Mouse (Mus musculus): ENCODE results near the gene Armt1. TPM values are rescaled to one million over a fixed set of nuclear protein-coding genes. Genes with fewer than 3 reads are reported as not detected.

The Armt1 gene
- polyA plus RNA-seq, 1 experiment = 9.1 TPM

DNA sequence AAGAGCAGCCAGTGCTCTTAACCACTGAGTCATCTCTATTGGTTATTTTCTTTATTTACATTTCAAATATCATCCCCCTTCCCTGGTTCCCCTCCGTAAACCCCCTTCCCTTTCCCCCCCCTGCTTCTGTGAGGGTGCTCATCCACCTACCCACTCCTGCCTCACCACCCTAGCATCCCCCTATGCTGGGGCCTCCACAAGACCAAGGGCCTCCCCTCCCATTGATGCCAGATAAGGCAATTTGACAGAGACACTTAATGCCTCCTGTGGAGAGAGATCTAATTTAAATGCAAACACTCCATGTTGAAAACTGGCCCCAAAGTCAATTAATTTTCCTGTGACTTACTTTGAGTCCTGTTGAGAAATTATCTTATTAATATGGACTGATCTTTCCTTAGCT lies 59.8 kb downstream of the Armt1 start:
- H3K36me3 ChIP-seq (ENCODE audit: control insufficient read depth, insufficient read depth, low read length) = no peaks in the 10 kb centered on the region
- H3K27me3 ChIP-seq (replicated peaks; ENCODE audit: control insufficient read depth, insufficient read depth, low read length) = no peaks in the 10 kb centered on the region
- H3K4me3 ChIP-seq (ENCODE audit: insufficient read depth, low read depth, low read length) = no peak overlapping the region
- H3K27ac ChIP-seq (ENCODE audit: insufficient read depth, low read depth, low read length) = no peak overlapping the region
- 95% methylated on average over 1 of the region's 1 CpGs for WGBS
- TF ChIP-seq CTCF (conservative IDR thresholded peaks at IDR 0.05; ENCODE audit: insufficient read depth, insufficient read length, low read depth, low read length) = no peak
- no peak for TF ChIP-seq POLR2A (IDR thresholded peaks at IDR 0.05; ENCODE audit: low read depth, low read length)
- no peak for DNase-seq
- peaks cover 4% of the 10 kb centered on the region; the same call in 1 of the 2 replicates for H3K4me1 ChIP-seq (ENCODE audit: control insufficient read depth, insufficient read depth, low read length)

DNA sequence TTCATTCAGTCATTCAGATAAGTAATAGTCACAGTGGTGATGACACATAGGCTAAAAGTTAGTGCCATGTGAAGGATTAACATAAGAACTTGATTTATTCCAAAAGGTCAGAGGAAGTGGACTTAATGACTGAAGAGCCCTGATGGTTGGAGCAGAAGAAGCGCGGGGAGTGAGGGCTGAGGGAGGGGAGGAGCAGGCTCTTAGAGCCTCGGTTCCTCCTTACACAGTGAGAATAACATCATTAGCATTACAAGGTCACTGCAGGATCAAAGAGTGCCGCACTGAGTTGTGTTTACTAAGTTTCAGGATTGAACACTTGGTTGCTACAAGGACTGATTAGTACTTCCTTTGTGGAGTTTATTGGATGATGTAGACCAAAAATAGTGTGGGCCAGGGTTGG lies 60.6 kb downstream of the Armt1 start:
- 28% methylated on average over 4 of the region's 4 CpGs for WGBS
- no peaks in the 10 kb centered on the region for H3K27me3 ChIP-seq (replicated peaks; ENCODE audit: control insufficient read depth, insufficient read depth, low read length)
- peaks cover 4% of the 10 kb centered on the region; the same call in 1 of the 2 replicates for H3K4me1 ChIP-seq (ENCODE audit: control insufficient read depth, insufficient read depth, low read length)
- no peak for DNase-seq
- no peak overlapping the region for H3K27ac ChIP-seq (ENCODE audit: insufficient read depth, low read depth, low read length)
- no peak for TF ChIP-seq POLR2A (IDR thresholded peaks at IDR 0.05; ENCODE audit: low read depth, low read length)
- H3K4me3 ChIP-seq (ENCODE audit: insufficient read depth, low read depth, low read length) = no peak overlapping the region
- no peaks in the 10 kb centered on the region for H3K36me3 ChIP-seq (ENCODE audit: control insufficient read depth, insufficient read depth, low read length)

DNA sequence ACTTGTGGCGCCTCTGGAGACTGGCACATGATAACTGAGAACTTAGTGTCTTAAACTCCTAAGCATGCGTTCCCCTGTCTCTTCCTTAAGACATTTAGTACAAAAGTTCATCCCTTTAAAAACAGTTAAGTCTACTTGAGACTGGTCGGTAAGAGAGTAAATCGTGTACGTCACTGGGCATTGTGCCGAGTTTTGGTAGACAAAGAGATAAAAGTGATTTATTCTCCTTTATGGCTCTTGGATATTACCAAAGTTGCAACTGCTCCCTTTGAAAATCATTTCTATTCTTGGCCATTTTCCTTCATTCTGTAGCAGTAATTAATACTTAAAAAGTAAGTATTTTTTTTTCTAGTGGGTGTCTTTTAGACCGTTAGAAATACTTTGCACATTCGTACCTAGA lies 71.0 kb downstream of the Armt1 start:
- H3K27me3 ChIP-seq (replicated peaks; ENCODE audit: control insufficient read depth, insufficient read depth, low read length) = no peaks in the 10 kb centered on the region
- no peak overlapping the region for H3K27ac ChIP-seq (ENCODE audit: insufficient read depth, low read depth, low read length)
- DNase-seq = no peak
- H3K36me3 ChIP-seq (ENCODE audit: control insufficient read depth, insufficient read depth, low read length) = no peaks in the 10 kb centered on the region
- no peak for TF ChIP-seq CTCF (conservative IDR thresholded peaks at IDR 0.05; ENCODE audit: insufficient read depth, insufficient read length, low read depth, low read length)
- no peak for TF ChIP-seq POLR2A (IDR thresholded peaks at IDR 0.05; ENCODE audit: low read depth, low read length)
- H3K4me3 ChIP-seq (ENCODE audit: insufficient read depth, low read depth, low read length) = no peak overlapping the region
- H3K4me1 ChIP-seq (ENCODE audit: control insufficient read depth, insufficient read depth, low read length) = no peaks in the 10 kb centered on the region
- 59% methylated on average over 8 of the region's 8 CpGs for WGBS

Other genes starting within 250 kb of the Armt1 start
- gene Akap12, start 166.1 kb upstream of the Armt1 start, polyA plus RNA-seq (2012; rRNA removed) = 5.0 and 6.0 TPM in 2 replicates
- gene Zbtb2, start 44.4 kb upstream of the Armt1 start, polyA plus RNA-seq (2012; rRNA removed) = 6.6 and 6.9 TPM in 2 replicates
- gene Rmnd1, start 79 bp upstream of the Armt1 start, polyA plus RNA-seq (2012; rRNA removed) = 66.7 and 72.2 TPM in 2 replicates
- gene Ccdc170, start 50.0 kb downstream of the Armt1 start, polyA plus RNA-seq (2012; rRNA removed) = 3.8 and 5.0 TPM in 2 replicates
- 5.1 and 6.4 TPM in 2 replicates for gene Esr1, start 179.1 kb downstream of the Armt1 start, polyA plus RNA-seq (2012; rRNA removed)